Mouse (Mus musculus): ENCODE data around the gene Mfsd8. TPM values are rescaled to one million over a fixed set of nuclear protein-coding genes. Genes with fewer than 3 reads are reported as not detected.
A peak's percentile ranks its signal among the peaks of the same experiment; 100 is the strongest.
"Not testable (repeated sequence)": the region's sequence is repeated elsewhere in the genome, so short reads cannot be mapped to it uniquely, and the experiment has no call there.

Gene Mfsd8
- total RNA-seq (2014; rRNA removed; ENCODE audit: low replicate concordance) (18.6 and 21.1 TPM in 2 replicates), polyA plus RNA-seq (2015; fragmentation: Nextera tagmentation; extraction: Ambion mirVana) (7.1 and 7.7 TPM in 2 replicates)

- not testable (repeated sequence) for H3K27me3 ChIP-seq (ENCODE audit: control insufficient read depth, insufficient read depth, low read length); H3K9me3 ChIP-seq (replicated peaks; ENCODE audit: control insufficient read depth, low read length); H3K4me1 ChIP-seq (ENCODE audit: control insufficient read depth, insufficient read depth); H3K36me3 ChIP-seq (replicated peaks; ENCODE audit: control insufficient read depth, insufficient read depth, low read length)
- H3K4me3 ChIP-seq (ENCODE audit: low read depth, low read length): peak within 1 kb of the TSS; percentile 57
- ATAC-seq (ENCODE audit: insufficient read depth, low read depth) (peak; percentile 97), DNase-seq (ENCODE audit: low spot score) (peak; percentile 98)
- peak within 1 kb of the TSS; percentile 90 for H3K27ac ChIP-seq (ENCODE audit: low read depth)
- under 1% methylated on average over 34 of the region's 39 CpGs for WGBS
- TF ChIP-seq CTCF (IDR thresholded peaks at IDR 0.05; ENCODE audit: low read depth): peak; percentile 68
- peak; percentile 94 for TF ChIP-seq EP300 (IDR thresholded peaks at IDR 0.05; ENCODE audit: low read depth)
- peak within 1 kb of the TSS; percentile 65 for H3K9ac ChIP-seq (replicated peaks; ENCODE audit: low read depth, low read length)
- H3K4me2 ChIP-seq (ENCODE audit: low read depth, low read length): peak within 1 kb of the TSS; percentile 75
Measured at GRCm38 (mm10) chr3:40846473-40846956, at the start of gene Mfsd8. Gene Mfsd8 (minus strand): TSS chr3:40846886.

- H3K36me3 ChIP-seq (replicated peaks; ENCODE audit: control insufficient read depth, insufficient read depth, low read length); H3K4me1 ChIP-seq (ENCODE audit: control insufficient read depth, insufficient read depth); DNase-seq (ENCODE audit: low spot score); H3K9me3 ChIP-seq (replicated peaks; ENCODE audit: control insufficient read depth, low read length); H3K27me3 ChIP-seq (ENCODE audit: control insufficient read depth, insufficient read depth, low read length): not testable (repeated sequence)
- peak overlapping the region; percentile 69; the same call in 1 of the 2 replicates for H3K9ac ChIP-seq (replicated peaks; ENCODE audit: low read depth, low read length)
- peak overlapping the region; percentile 80 for H3K4me2 ChIP-seq (ENCODE audit: low read depth, low read length)
- WGBS: under 1% methylated on average over 17 of the region's 24 CpGs
- H3K27ac ChIP-seq (ENCODE audit: low read depth): peak overlapping the region; percentile 78
- H3K4me3 ChIP-seq (ENCODE audit: low read depth, low read length): peak overlapping the region; percentile 75
- ATAC-seq (ENCODE audit: insufficient read depth, low read depth): peak; percentile 37
Measured at GRCm38 (mm10) chr3:40894336-40894735, 47.6 kb upstream of the Mfsd8 start.

- 0% methylated on average over 38 of the region's 38 CpGs for WGBS
- peak overlapping the region; percentile 75 for H3K4me3 ChIP-seq (ENCODE audit: low read depth, low read length)
Measured at GRCm38 (mm10) chr3:40893816-40894258, 47.2 kb upstream of the Mfsd8 start.

GRCm38 (mm10) chr3:40853123-40853738 lies 6.5 kb upstream of the Mfsd8 start:
- 86% methylated on average over 3 of the region's 3 CpGs for WGBS

More at GRCm38 (mm10) chr3:40893816-40894258, 47.2 kb upstream of the Mfsd8 start:
- not testable (repeated sequence) for H3K9me3 ChIP-seq (replicated peaks; ENCODE audit: control insufficient read depth, low read length); H3K27me3 ChIP-seq (ENCODE audit: control insufficient read depth, insufficient read depth, low read length); H3K36me3 ChIP-seq (replicated peaks; ENCODE audit: control insufficient read depth, insufficient read depth, low read length); H3K4me1 ChIP-seq (ENCODE audit: control insufficient read depth, insufficient read depth)
- TF ChIP-seq CTCF (IDR thresholded peaks at IDR 0.05; ENCODE audit: low read depth) (peak; percentile 74), EP300 (IDR thresholded peaks at IDR 0.05; ENCODE audit: low read depth) (peak; percentile 82; the same call in 1 of the 2 replicates)
- peak; percentile 97 for DNase-seq (ENCODE audit: low spot score)
- Histone ChIP-seq H3K9ac (replicated peaks; ENCODE audit: low read depth, low read length) (peak overlapping the region; percentile 59), H3K27ac (ENCODE audit: low read depth) (peak overlapping the region; percentile 74), H3K4me2 (ENCODE audit: low read depth, low read length) (peak overlapping the region; percentile 58)
- ATAC-seq (ENCODE audit: insufficient read depth, low read depth): peak; percentile 100

GRCm38 (mm10) chr3:40847936-40848335 lies 1.2 kb upstream of the Mfsd8 start:
- not testable (repeated sequence) for H3K4me1 ChIP-seq (ENCODE audit: control insufficient read depth, insufficient read depth); H3K27me3 ChIP-seq (ENCODE audit: control insufficient read depth, insufficient read depth, low read length); H3K4me3 ChIP-seq (ENCODE audit: low read depth, low read length); H3K9me3 ChIP-seq (replicated peaks; ENCODE audit: control insufficient read depth, low read length); H3K4me2 ChIP-seq (ENCODE audit: low read depth, low read length); H3K27ac ChIP-seq (ENCODE audit: low read depth); DNase-seq (ENCODE audit: low spot score); H3K9ac ChIP-seq (replicated peaks; ENCODE audit: low read depth, low read length); ATAC-seq (ENCODE audit: insufficient read depth, low read depth); H3K36me3 ChIP-seq (replicated peaks; ENCODE audit: control insufficient read depth, insufficient read depth, low read length)
- 94% methylated on average over 2 of the region's 2 CpGs for WGBS

More at GRCm38 (mm10) chr3:40853123-40853738, 6.5 kb upstream of the Mfsd8 start:
- H3K9ac ChIP-seq (replicated peaks; ENCODE audit: low read depth, low read length); ATAC-seq (ENCODE audit: insufficient read depth, low read depth); H3K4me3 ChIP-seq (ENCODE audit: low read depth, low read length); H3K36me3 ChIP-seq (replicated peaks; ENCODE audit: control insufficient read depth, insufficient read depth, low read length); H3K4me2 ChIP-seq (ENCODE audit: low read depth, low read length); H3K27me3 ChIP-seq (ENCODE audit: control insufficient read depth, insufficient read depth, low read length); H3K27ac ChIP-seq (ENCODE audit: low read depth); H3K9me3 ChIP-seq (replicated peaks; ENCODE audit: control insufficient read depth, low read length); DNase-seq (ENCODE audit: low spot score); H3K4me1 ChIP-seq (ENCODE audit: control insufficient read depth, insufficient read depth): not testable (repeated sequence)

GRCm38 (mm10) chr3:40847018-40847417 lies 332 bp upstream of the Mfsd8 start:
- Histone ChIP-seq H3K4me3 (ENCODE audit: low read depth, low read length) (peak overlapping the region; percentile 57), H3K27ac (ENCODE audit: low read depth) (peak overlapping the region; percentile 74), H3K4me2 (ENCODE audit: low read depth, low read length) (peak overlapping the region; percentile 75), H3K9ac (replicated peaks; ENCODE audit: low read depth, low read length) (peak overlapping the region; percentile 42; the same call in 1 of the 2 replicates)
- not testable (repeated sequence) for H3K4me1 ChIP-seq (ENCODE audit: control insufficient read depth, insufficient read depth); H3K9me3 ChIP-seq (replicated peaks; ENCODE audit: control insufficient read depth, low read length); H3K27me3 ChIP-seq (ENCODE audit: control insufficient read depth, insufficient read depth, low read length); H3K36me3 ChIP-seq (replicated peaks; ENCODE audit: control insufficient read depth, insufficient read depth, low read length)
- TF ChIP-seq CTCF (IDR thresholded peaks at IDR 0.05; ENCODE audit: low read depth): peak; percentile 43
- ATAC-seq (ENCODE audit: insufficient read depth, low read depth): peak; percentile 39
- DNase-seq (ENCODE audit: low spot score): peak; percentile 30
- under 1% methylated on average over 17 of the region's 21 CpGs for WGBS

GRCm38 (mm10) chr3:40846957-40847017 lies 101 bp upstream of the Mfsd8 start, which contains the start of gene Abhd18:
Gene Abhd18 (plus strand): TSS chr3:40846970.
- H3K27ac ChIP-seq (ENCODE audit: low read depth): peak within 1 kb of the TSS; percentile 90
- no CpG with 5 or more reads among the region's 4 CpGs for WGBS
- not testable (repeated sequence) for ATAC-seq (ENCODE audit: insufficient read depth, low read depth); H3K36me3 ChIP-seq (replicated peaks; ENCODE audit: control insufficient read depth, insufficient read depth, low read length); H3K4me1 ChIP-seq (ENCODE audit: control insufficient read depth, insufficient read depth); H3K9me3 ChIP-seq (replicated peaks; ENCODE audit: control insufficient read depth, low read length); DNase-seq (ENCODE audit: low spot score); H3K27me3 ChIP-seq (ENCODE audit: control insufficient read depth, insufficient read depth, low read length)
- peak within 1 kb of the TSS; percentile 65 for H3K9ac ChIP-seq (replicated peaks; ENCODE audit: low read depth, low read length)
- H3K4me2 ChIP-seq (ENCODE audit: low read depth, low read length): peak within 1 kb of the TSS; percentile 75
- H3K4me3 ChIP-seq (ENCODE audit: low read depth, low read length): peak within 1 kb of the TSS; percentile 57

GRCm38 (mm10) chr3:40845521-40845920 lies 1.2 kb downstream of the Mfsd8 start:
- H3K4me2 ChIP-seq (ENCODE audit: low read depth, low read length): peak overlapping the region; percentile 63
- not testable (repeated sequence) for ATAC-seq (ENCODE audit: insufficient read depth, low read depth); H3K27me3 ChIP-seq (ENCODE audit: control insufficient read depth, insufficient read depth, low read length); DNase-seq (ENCODE audit: low spot score); H3K36me3 ChIP-seq (replicated peaks; ENCODE audit: control insufficient read depth, insufficient read depth, low read length); H3K4me1 ChIP-seq (ENCODE audit: control insufficient read depth, insufficient read depth); H3K9ac ChIP-seq (replicated peaks; ENCODE audit: low read depth, low read length); H3K9me3 ChIP-seq (replicated peaks; ENCODE audit: control insufficient read depth, low read length)
- H3K4me3 ChIP-seq (ENCODE audit: low read depth, low read length): peak overlapping the region; percentile 57; the same call in 1 of the 2 replicates
- WGBS: 65% methylated on average over 5 of the region's 6 CpGs
- peak overlapping the region; percentile 90 for H3K27ac ChIP-seq (ENCODE audit: low read depth)

Measured in heart, postnatal 0 days (tissue).